Mouse (Mus musculus) MEL-GATA-1-ER (cell line): ENCODE measurements around the gene 6030468B19Rik.
"Not testable (repeated sequence)": the region's sequence is repeated elsewhere in the genome, so short reads cannot be mapped to it uniquely, and the experiment has no call there.

ENCODE experiments used
- DNase-seq: peaks from one replicate; pipeline ENCODE4 v3.0.0-alpha.2; 2012; ENCODE audit warnings: low read depth; ENCODE audit errors: extremely low read depth

6030468B19Rik gene

DNA sequence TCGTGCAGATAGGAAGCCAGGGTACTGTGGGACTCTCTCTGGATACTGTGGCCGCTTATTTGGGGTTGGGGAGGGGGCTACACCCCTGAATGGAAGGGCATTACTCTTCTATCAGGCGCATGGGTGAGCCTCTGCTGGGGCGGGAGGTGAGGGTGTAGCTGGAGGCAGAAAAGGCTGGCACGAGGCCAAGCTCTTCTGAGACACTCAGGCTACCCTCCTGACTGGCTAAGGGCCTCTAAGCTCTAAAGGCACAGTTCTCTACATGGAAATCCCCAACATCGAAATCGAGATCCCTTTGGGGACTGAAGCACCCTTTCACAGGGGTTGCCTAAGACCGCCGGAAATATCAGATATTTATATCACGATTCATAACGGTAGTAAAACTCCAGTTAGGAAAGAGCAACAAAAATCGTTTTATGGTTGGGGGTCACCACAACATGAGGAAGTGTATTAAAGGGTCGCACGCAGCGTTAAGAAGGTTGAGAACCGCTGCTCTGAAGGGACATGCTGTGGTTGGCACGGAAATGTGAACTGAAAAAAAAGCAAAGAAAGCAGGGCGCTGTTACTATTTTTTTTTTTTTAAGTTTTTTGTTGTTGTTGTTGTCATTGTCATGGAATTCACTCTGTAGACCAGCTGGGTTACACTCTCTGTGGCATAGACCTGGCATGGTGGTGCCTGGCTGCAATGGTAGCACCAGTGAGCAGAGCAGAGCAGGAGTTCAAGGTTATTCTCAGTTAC is 30.9 kb downstream of the 6030468B19Rik start:
- no peak for DNase-seq

DNA sequence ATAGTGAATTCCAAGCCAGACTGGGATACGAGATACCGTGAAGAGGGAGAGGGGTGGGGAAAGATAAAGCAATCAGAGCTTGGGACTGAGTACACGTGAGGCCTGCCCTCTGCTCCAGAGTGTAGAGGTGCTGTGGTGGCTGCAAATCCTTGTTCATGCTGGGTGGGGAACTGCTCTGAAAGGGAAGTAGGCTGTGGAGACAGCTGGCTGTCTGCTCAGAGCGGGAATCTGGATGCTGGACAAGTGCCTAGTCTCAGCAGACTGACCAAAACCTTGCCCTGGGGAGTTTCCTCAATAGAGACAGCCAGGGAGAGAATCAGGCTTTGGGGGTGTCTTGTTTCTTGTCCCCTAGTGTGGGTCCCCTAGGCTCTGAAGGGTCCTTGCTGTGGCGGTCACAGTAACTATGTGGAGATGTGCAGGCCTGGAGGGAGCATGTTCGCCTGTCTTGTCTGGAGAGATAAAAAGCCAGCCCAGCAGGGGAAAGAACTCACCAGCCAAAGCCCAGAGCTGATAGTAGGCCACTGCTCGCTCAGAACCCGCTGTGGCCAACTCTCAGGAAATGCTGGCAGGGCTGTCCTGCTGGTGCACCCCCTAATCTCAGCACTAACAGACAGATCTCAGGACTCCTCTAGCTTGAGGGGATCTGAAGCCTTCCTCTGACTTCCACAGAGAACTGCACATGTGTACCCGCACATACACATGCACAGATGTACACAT is 31.6 kb downstream of the 6030468B19Rik start:
- peak; percentile 83 for DNase-seq

DNA sequence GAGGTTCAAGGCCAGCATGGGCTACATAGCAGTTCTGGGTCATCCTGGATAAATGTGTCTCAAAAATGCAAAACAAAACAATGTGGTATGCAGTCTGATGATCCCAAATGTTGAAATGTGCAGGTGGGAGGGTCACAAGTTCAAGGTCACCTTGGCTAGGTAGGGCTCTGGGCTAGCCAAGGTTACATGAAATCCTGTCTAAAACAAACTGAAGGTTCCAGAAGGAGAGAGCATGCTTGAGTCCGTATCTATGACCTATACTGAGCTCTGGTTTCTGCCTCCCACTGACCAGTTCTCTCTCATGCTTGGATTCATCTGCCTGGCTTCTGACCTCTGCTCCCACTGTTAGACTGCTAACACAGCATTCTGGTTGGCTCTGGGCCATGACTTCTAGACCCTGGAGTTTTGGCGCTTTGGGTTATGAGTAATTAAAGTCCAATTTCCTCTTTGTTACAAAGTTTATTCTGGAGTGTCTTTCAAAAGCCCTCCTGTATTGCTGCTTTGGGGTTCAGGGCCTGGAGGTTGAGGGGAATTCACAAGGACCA is 32.3 kb downstream of the 6030468B19Rik start:
- no peak for DNase-seq

DNA sequence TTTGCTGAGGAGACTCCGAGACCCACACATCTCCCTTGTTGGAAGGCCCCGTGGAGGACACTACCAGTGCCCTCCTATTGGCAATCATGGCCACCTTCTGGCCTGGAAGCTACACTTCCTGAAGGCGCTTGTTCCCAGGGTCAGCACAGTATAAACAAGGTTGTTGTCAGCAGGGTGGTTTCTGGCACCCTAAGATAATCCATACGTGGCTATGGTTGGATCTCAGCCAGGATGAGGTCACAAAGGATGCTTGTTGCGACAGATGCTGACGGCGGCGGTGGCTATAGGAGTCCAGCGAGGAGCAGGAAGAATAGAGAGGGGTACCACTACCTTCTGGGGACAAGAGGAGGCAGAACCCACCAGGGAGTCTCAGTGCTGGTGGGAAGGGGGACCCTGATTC is 32.9 kb downstream of the 6030468B19Rik start:
- DNase-seq = peak; percentile 50

DNA sequence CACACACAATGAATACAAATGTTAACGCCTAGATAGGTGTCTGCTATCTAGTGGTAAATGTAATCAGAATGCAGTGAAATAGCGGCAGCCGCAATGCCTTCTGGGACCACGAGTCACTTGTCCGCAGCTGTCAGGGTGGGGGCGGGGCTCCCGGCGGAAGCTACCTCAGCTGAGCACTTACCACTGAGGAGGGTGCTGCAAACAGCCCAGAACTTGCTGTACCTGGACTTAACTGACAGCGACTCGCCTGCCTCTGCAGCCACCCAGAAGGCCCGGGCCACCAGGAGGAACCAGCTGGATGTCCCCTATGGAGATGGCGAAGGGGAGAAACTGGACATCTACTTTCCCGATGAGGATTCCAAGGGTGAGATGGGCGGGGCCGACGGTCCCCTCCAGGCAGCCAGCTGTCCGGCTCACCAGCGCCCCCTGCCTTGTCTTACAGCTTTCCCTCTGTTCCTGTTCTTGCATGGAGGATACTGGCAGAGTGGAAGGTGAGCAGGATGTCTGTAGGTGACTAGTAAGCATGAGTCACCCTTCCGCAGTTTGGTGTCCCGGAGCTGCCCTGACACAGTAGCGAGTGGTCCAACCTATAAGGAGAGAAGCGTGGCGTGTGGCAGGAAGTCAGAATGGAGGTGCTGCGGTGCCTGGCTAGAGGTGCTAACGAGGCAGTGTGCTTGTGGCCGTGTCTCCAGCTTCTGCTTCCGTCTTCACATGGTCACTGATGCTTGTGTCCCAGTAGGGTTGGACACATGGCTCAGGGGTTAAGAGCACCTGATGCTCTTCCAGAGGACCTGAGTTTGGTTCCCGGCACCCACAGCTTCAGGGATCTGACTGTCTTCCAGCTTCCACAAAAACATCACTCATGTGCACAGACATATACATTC is 34.9 kb downstream of the 6030468B19Rik start:
- peak; percentile 79 for DNase-seq

DNA sequence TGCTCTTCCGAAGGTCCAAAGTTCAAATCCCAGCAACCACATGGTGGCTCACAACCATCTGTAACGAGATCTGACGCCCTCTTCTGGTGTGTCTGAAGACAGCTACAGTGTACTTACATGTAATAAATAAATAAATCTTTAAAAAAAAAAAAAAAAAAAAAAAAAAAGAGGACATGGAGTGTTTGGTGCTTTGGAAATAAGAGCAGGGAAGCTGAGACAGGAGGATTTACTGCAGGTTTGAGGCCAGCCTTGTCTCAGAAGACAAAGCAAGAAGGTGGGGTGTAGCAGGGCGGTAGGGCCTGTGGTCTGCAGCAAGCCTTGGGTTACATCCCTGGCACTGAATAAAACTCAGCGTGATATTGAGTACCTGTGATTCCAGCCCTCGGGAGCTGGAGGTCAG is 36.0 kb downstream of the 6030468B19Rik start:
- not testable (repeated sequence) for DNase-seq

DNA sequence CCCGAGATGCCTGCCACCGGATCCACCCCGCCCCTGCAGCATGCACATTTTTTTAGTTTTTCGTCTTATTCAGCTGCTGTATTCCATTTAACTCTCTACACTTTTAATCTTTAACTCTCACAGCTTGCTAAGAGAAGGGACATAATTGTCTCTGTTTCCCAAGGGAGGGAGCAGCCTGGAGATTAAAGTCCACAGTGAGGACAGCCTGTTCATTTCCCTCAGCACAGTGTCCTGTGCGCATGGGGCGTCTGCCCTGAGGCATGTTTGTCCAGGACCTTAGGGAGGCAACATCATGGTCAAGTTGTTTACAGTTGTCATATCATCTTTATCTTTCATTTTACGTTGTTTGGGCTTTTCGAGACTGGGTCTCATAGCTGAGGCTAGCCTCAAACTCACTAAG is 36.6 kb downstream of the 6030468B19Rik start:
- DNase-seq = no peak

DNA sequence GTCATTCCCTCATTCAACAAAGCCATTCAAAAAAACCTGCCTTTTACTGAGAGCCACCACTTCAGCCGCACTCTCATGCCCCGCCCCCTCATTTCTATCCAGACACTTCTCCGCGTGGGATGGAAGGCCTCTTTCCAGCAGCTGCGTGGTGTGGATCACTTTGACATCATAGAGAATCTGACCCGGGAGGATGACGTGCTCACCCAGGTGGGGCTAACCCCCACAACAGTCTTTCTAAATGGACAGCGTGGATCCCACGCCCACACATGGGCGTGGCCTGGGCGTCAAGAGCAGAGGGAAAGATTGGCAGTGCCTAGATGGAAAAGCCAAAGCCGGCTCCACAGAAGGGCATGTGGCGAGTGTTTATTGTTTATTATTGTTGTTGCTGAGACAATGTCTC is 38.8 kb downstream of the 6030468B19Rik start:
- DNase-seq = peak; percentile 54

DNA sequence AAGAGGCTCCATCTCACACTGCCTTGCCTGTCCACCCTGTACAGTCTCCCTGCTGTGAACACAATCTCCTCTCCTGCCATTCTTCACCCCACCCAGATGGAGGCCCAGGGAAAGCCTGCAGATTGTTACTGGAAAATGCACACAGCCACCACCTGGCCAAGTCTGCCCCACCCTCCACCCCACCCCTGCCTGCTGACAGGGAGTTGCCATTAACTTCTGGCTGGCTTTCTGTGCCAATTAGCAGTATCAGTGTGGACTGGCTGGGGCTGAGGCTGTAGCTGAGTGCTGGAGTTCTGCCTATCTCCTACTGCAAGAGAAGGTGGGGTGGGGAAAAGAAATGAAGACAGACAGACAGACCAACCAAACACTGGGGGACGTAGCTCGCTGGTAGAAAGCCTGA is 41.1 kb downstream of the 6030468B19Rik start:
- peak; percentile 51 for DNase-seq

DNA sequence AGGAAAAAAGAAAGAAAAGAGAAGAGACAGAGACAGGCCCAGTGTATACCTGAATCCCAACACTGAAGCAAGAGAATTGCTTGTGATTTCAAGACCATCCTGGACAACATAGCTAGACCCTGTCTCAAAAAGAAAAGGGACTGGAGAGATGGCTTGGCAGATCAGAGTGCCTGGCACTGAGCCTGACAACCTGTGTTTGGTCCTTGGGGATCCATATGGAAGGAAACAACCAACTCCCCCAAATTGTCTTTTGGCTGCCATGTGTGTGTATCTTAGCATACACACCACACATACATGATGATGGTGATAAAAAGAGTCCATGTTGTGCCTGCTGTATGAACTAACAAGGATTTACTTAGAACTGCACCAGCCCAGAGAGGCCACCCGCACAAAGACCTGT is 41.6 kb downstream of the 6030468B19Rik start:
- DNase-seq = no peak

DNA sequence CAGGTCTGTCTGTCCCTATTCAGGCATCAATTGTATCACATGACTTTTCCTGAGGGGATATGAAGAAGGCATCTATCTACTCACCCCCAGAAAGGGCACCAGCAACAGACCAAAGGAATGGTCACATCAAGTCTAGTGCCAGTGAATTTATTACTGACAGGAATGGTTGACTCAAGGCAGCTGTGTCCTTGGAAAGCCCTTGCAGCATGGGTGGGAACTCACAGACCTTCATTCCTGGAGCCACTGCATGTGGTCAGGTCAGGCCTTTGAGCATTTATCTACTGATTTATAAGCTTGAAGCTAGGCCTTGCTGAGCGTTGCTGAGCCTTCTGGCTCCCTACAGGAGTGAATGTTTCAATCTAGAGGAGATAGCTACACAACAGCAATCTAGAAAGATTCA is 43.5 kb downstream of the 6030468B19Rik start:
- no peak for DNase-seq

DNA sequence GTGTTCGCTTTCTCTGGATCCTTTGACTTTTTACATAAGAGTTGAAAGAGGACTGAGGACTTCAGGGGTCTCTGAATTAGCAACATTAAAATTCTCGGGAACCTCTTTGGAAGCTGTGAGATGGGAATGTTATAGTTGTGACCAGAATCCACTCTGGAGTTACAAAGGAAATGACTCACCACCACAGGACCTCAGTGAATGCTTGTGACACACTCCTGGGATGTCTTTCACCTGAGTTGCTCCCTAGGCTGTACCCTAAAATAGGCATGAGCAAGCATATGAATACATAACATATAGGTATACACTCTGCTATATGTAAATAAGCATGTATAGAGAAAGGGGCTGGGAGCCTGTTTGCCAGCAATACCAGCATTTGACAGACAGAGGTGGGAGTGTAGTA is 46.0 kb downstream of the 6030468B19Rik start:
- no peak for DNase-seq

DNA sequence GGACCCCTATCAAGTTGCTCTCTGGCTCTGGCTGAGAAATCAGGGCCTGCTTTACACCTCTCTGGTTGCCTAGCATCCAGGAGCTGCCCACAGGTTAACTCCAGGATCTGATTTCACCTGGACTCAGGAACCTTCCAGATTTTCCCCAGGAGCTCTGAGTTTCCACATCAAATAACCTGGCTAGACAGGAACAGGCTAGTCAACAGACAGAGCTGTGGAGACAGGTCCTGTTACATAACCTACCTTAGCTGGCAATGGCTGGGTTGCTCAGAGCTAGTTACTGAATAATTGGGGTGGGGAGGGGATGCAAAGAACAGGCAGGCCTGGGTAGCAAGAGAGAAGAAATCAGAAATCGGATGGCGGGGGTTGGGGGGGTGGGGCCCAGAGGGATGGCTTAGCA is 47.5 kb downstream of the 6030468B19Rik start:
- no peak for DNase-seq

DNA sequence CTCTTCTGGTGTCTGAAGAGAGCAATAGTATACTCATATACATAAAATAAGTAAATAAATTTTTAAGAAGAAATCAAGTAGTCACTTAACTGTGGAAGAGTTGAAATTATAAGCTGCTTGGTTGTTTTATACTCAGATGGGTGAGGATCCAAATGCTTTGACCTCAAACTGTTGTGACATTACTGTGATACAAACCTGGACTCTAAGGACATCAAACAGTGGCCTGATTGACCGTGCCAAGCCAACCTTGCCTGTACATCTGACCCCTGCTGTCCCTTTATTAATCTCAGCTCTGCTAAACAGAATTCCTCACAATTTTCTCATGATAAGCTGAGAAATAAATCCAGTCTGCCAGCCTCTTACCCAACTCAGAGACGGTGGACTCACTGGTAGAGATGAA is 48.2 kb downstream of the 6030468B19Rik start:
- DNase-seq = no peak

DNA sequence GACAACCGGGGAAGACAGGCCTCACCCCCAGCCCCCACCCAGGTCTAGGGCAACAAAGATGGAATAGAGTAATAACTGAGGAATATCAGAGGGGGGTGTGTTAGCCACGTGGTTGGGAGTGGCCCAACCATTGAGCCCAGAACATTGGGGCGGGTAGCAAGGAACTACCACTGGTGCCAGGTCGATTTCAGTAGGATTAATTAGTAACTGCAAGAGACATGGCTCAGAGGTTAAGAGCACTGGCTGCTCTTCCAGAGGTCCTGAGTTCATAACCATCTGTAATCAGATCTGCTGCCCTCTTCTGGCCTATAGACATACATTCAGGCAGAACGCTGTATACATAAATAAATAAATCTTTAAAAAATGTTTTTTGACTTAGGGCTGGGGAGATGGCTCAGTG is 49.2 kb downstream of the 6030468B19Rik start:
- no peak for DNase-seq

DNA sequence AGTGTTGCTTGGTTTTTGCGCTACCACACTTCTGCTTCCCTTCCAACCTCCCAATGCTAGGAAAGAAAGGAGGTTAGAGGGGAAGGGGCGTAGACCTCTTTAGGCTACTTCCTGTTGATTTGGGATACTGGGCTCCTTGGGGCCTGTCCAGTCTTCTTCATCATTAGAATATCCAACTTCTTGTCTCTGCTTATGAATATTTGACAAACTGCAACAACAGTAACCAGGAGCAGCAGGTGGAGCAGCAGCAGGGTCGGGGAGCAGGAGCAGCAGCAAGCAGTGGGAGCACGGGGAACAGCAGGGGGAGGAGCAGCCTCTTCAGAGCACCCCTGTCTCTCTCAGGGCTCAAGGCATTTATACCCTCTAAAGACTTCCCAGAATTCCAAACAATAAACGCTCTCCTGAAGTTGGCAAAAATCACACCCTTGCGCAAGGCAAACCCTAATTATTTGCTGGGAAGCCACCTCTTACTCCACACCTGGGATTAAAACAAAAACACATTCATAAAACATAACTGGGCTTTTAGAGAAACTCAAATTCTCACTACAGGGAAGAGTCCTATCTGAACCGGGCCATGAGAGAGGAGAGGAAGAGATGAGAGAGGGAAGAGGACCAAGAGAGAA is 50.2 kb downstream of the 6030468B19Rik start:
- DNase-seq = no peak

DNA sequence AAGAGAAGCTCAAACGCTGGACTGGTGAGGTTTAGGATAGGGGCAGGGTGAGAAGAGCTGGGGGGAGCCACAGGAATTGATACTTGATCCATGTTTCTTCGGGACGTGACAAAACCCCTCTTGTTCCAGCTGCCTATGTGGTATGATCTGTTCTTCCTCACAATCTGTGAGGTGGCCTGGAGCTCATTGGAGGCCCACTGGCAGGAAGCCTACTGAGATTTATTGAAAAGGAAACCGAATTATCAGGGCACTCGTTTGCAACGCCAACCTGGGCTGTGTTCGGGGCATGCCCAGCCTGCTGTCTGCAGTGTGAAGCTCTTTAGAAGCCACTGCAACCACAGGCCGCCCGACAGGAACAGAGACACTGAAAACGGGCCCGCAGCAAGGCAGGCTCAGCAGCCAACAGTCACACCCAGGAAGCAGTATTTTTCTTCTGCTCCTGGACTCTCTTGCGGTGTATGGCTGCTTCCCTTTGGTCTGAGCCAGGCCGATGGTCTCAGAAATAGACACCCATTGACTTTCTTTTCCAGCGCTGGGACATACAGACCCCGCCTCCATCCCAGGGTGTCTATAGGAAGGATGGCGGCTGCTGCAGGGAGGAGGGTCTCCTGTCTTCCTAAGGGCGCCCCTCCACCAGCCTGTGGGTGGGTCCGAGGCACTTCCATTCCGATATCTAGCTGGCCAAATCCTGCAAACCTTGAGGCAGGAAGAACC is 51.0 kb downstream of the 6030468B19Rik start:
- DNase-seq = no peak

DNA sequence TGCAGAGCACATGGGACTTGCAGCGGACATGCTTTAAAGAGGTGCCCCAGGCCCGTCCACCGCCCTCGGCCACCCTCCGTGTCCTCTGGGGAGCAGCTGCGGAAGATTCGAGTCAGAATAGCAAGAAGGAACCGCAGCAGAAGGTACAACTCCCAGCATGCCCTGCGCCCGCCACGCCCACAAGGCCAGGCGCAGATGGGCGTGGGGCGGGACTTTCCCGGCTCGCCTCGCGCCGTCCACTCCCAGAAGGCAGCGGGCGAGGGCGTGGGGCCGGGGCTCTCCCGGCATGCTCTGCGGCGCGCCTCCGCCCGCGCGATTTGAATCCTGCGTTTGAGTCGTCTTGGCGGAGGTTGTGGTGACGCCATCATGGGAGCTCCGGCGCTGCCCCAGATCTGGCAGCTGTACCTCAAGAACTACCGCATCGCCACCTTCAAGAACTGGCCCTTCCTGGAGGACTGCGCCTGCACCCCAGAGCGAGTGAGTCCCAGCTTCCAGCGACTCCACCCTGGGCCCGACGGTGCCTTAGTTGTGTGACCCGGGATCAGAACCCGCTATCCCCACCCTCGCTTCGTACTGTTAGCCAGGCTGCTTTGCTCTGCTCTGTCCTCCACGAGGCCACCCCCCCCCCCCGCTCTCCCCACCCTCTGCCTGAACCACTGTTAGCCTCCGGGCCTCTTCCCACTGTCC is 51.7 kb downstream of the 6030468B19Rik start, which contains the start of gene Birc5:
Birc5 (plus strand) TSS at position 267 of the 687 bp plus-strand sequence.
- peak; percentile 83 for DNase-seq

DNA sequence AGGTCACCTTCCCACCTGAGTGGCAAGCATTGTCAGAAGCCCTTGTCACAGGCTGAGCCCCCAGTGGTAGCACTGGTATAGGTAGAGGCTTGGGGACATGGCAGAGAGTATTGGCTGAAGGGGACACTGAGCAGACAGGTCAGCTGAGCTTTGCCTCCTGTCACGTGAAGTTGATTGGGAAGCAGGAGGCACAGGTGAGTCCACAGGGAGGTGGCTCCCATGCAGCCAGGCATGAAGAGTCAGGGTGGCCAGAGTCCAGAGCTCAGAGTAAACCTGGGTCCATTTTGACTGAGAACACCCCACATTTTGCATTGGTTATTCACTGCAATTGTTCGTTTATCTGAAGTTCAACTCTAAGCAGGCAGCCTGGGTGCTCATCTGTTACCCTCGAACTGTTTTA is 55.4 kb downstream of the 6030468B19Rik start:
- no peak for DNase-seq

DNA sequence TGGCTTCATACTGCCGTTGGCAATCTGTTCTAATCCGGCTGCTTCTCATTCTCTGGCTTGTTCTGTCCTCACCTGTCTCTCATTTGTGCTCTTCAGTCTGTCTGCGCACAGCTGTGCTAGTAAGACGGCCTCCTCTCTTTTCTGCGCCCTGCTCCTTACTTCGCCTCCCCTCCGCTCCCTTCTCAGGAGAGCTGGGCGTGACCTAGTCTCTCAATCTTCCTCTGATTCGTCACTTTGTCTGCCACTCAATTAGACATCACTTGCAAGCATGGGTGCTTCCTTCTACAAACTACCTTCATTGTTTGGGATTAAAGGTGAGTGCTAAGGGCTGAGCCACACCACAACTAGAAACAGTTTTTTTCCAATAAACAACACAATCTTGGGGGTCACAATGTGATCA is 56.8 kb downstream of the 6030468B19Rik start:
- DNase-seq = no peak
